Mouse (Mus musculus): ENCODE data around the gene Rpl22. TPM values are rescaled to one million over a fixed set of nuclear protein-coding genes. Genes with fewer than 3 reads are reported as not detected.

Rpl22 gene
- polyA plus RNA-seq, 1 experiment from 2014 or later = 448 TPM

DNA sequence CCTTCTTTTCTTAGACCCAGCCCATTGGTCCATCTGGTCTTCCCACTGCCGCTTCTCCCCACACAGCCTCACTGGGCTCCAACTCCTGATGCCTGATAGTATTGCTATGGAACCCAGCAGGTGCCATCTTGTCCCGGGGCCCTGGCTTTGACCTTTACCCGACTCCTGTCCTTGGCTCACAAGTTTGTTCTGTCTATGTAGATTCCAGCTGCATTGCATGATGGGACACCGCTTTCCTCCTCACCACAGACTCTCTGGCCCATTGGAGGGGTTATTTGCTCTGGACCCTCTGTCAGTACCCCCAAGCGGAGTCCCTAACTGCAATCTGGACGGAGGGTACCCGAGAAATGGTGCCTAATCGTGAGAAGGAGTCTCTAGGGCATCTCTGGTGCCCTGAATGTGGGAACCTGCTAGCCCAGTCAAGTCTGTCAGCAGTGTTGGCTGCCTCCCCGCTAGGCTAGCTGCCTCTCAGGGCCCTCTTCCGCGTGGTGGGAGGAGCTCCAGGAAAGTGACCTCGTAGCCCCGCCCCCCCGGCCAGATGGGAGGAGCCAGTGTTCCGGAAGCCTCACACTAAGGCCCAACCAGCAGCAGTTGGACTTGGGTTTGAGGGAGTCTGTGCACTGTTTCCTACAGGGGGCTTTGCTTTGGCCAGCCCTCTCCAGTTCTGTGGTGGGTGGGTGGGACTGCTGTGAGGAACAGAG lies 15.2 kb downstream of the Rpl22 start:
- no peak overlapping the region for H3K4me2 ChIP-seq
- 35% methylated on average over 15 of the region's 15 CpGs for WGBS
- no peak overlapping the region for H3K27ac ChIP-seq
- no peak overlapping the region for H3K9ac ChIP-seq (replicated peaks)
- no peaks in the 10 kb centered on the region for H3K9me3 ChIP-seq
- peaks cover 88% of the 10 kb centered on the region for H3K27me3 ChIP-seq
- H3K36me3 ChIP-seq = peaks cover 5% of the 10 kb centered on the region
- peaks cover 16% of the 10 kb centered on the region for H3K4me1 ChIP-seq (replicated peaks)
- no peak for ATAC-seq (ENCODE audit: insufficient number of reproducible peaks, insufficient read depth, low FRiP score, low TSS enrichment, low read depth)
- no peak overlapping the region for H3K4me3 ChIP-seq (replicated peaks)

DNA sequence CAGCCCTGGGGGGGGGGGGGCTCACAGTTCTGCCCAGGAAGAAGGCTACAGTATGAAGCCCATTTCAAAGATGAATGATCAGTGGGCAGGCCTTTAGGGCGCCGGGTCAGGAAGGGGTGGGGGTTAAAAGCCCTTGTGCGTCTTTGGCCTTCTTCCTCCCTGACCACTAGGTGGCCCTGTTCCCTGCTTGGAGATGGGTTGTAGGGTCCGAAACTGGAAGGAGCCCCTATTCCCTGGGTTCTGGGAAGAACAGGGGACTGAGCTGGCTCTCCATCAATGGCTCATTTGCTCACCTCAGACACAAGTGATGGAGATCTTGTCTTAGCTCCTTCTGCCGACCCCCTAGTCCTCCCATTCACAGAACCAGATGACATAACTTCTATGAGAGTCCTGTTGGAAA lies 17.8 kb downstream of the Rpl22 start:
- no peaks in the 10 kb centered on the region for H3K9me3 ChIP-seq
- ATAC-seq (ENCODE audit: insufficient number of reproducible peaks, insufficient read depth, low FRiP score, low TSS enrichment, low read depth) = no peak
- H3K4me2 ChIP-seq = no peak overlapping the region
- no peak overlapping the region for H3K4me3 ChIP-seq (replicated peaks)
- WGBS = 20% methylated on average over 5 of the region's 5 CpGs
- H3K27me3 ChIP-seq = peaks cover 77% of the 10 kb centered on the region
- no peak overlapping the region for H3K9ac ChIP-seq (replicated peaks)
- no peak overlapping the region for H3K27ac ChIP-seq
- no peaks in the 10 kb centered on the region for H3K36me3 ChIP-seq
- H3K4me1 ChIP-seq (replicated peaks) = peaks cover 16% of the 10 kb centered on the region

DNA sequence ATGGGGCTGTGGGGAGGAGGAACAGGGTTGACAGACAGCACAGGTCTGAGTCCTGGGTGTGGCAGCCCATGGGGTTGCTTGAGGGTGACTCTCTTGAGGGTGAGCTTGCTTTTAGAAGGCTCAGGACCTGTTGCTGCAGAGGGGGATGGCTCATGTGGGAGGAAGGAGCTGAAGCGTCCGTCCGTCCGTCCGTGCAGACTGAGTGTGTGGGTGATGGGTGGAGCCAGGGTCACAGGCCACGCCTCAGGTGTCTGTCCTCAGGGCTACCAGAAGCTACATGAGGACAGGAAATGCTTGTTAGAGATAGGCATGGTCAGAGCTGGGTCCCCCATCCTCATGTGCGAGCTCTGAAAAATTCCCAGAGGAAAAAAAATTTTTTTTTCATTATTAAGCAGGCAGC lies 19.1 kb downstream of the Rpl22 start:
- no peak overlapping the region for H3K27ac ChIP-seq
- no peaks in the 10 kb centered on the region for H3K9me3 ChIP-seq
- no peak overlapping the region for H3K9ac ChIP-seq (replicated peaks)
- H3K4me1 ChIP-seq (replicated peaks) = peaks cover 4% of the 10 kb centered on the region
- H3K27me3 ChIP-seq = peaks cover 77% of the 10 kb centered on the region
- H3K36me3 ChIP-seq = no peaks in the 10 kb centered on the region
- no peak overlapping the region for H3K4me2 ChIP-seq
- no peak overlapping the region for H3K4me3 ChIP-seq (replicated peaks)
- no peak for ATAC-seq (ENCODE audit: insufficient number of reproducible peaks, insufficient read depth, low FRiP score, low TSS enrichment, low read depth)
- 53% methylated on average over 7 of the region's 7 CpGs for WGBS

DNA sequence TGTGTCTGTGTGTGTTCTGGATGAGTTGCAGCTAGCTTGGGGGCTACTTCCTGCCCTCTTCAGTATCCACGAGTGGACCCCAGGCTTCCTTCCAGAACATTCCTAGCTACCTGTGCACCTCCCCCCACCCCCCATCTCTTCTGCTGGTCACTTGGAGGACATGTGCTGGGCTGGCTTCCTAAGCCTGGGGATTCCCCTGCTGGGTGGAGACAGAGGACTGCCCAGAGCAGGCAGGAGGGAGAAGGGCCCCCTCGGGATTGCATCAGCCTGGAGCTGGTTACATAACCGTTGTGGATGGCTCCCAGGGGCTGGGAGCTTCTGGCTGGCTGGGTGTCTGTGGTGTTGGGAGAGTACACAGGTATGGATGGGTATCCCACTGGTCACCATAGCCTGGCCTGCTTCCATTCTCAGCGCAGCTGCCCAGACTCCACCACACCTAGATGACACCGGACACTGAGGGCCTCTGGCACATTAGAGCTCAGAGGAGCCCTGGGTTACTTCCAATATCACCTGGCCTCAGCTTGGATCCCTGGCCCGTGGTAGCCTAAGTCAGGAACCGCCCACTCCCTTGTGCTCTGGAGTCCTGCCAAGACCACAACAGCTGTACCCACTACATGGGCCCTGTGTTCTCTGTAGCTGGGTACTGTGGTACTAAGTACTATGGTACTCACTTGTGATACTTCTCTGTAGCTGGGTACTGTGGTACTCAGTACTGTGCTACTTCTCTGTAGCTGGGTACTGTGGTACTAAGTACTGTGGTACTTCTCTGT lies 19.8 kb downstream of the Rpl22 start:
- H3K4me3 ChIP-seq (replicated peaks) = no peak overlapping the region
- no peaks in the 10 kb centered on the region for H3K9me3 ChIP-seq
- WGBS = 58% methylated on average over 7 of the region's 7 CpGs
- no peak for ATAC-seq (ENCODE audit: insufficient number of reproducible peaks, insufficient read depth, low FRiP score, low TSS enrichment, low read depth)
- no peak overlapping the region for H3K27ac ChIP-seq
- no peaks in the 10 kb centered on the region for H3K36me3 ChIP-seq
- H3K4me1 ChIP-seq (replicated peaks) = peaks cover 6% of the 10 kb centered on the region
- H3K4me2 ChIP-seq = no peak overlapping the region
- H3K9ac ChIP-seq (replicated peaks) = no peak overlapping the region
- H3K27me3 ChIP-seq = peaks cover 77% of the 10 kb centered on the region

DNA sequence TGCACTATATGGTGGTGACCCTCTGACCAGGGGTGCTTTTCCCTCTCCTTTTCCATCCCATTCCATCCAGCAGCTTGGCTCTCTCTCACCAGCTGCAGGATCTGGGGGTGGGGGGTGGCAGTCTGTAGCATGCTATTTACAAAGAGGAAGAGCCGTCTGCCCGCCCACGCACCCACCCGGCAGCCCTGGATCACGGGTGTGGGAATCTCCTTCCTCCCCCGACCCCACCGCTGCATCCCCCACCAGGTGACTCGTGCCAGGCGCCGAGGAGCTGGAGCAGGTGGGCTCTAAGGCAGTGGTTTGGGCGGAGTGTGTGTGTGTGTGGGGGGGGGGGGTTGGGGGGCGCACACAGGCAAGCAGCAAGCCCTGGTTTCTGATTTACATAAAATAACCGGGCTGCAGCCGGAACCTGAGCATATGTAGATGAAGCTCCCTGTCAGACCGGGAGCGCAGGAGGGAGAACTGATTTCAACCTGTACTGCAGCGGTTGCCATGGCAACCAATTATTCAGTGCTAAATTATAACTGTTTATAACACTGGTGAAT lies 24.4 kb downstream of the Rpl22 start:
- H3K9me3 ChIP-seq = no peaks in the 10 kb centered on the region
- ATAC-seq (ENCODE audit: insufficient number of reproducible peaks, insufficient read depth, low FRiP score, low TSS enrichment, low read depth) = no peak
- peaks cover 69% of the 10 kb centered on the region for H3K27me3 ChIP-seq
- H3K4me1 ChIP-seq (replicated peaks) = peaks cover 6% of the 10 kb centered on the region
- no peak overlapping the region for H3K4me2 ChIP-seq
- no peaks in the 10 kb centered on the region for H3K36me3 ChIP-seq
- no peak overlapping the region for H3K4me3 ChIP-seq (replicated peaks)
- no peak overlapping the region for H3K27ac ChIP-seq
- WGBS = 8% methylated on average over 15 of the region's 17 CpGs
- H3K9ac ChIP-seq (replicated peaks) = no peak overlapping the region

DNA sequence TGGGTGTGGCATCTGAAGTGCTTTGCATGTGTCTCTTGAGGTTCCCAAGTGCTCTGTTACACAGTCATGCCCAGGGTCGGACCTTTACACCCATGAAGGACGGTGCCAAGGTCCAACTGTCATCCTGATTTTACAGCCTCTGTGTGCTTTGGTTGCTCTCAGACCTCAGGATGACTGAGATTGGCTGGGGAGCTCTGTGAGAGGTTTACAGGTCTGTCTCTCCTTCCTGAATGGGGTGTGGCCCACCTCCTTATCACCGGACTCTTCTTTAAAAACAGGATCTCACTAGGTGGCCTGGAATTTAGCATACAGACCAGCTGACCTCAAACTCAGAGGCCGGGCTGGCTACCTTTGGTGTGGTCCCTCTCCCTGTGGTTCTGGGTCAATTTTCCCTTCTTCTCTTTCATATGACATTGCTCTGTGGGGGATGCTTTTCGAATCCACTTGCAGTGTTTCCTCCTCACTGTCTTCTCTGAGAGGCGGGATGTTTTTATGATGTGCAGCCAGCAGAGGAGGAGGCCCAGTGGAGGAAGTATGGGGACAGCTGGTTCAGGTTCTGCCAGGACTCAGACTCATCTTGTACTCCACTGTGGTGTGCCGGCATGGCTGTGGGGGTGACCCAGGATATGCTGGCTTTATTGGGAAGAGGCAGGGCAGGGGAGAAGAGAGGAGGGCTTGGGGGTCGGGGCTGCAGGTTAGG lies 25.3 kb downstream of the Rpl22 start:
- 29% methylated on average over 8 of the region's 8 CpGs for WGBS
- no peaks in the 10 kb centered on the region for H3K9me3 ChIP-seq
- no peak overlapping the region for H3K4me2 ChIP-seq
- ATAC-seq (ENCODE audit: insufficient number of reproducible peaks, insufficient read depth, low FRiP score, low TSS enrichment, low read depth) = no peak
- no peak overlapping the region for H3K27ac ChIP-seq
- H3K36me3 ChIP-seq = no peaks in the 10 kb centered on the region
- H3K9ac ChIP-seq (replicated peaks) = no peak overlapping the region
- peaks cover 6% of the 10 kb centered on the region for H3K4me1 ChIP-seq (replicated peaks)
- no peak overlapping the region for H3K4me3 ChIP-seq (replicated peaks)
- peaks cover 69% of the 10 kb centered on the region for H3K27me3 ChIP-seq

DNA sequence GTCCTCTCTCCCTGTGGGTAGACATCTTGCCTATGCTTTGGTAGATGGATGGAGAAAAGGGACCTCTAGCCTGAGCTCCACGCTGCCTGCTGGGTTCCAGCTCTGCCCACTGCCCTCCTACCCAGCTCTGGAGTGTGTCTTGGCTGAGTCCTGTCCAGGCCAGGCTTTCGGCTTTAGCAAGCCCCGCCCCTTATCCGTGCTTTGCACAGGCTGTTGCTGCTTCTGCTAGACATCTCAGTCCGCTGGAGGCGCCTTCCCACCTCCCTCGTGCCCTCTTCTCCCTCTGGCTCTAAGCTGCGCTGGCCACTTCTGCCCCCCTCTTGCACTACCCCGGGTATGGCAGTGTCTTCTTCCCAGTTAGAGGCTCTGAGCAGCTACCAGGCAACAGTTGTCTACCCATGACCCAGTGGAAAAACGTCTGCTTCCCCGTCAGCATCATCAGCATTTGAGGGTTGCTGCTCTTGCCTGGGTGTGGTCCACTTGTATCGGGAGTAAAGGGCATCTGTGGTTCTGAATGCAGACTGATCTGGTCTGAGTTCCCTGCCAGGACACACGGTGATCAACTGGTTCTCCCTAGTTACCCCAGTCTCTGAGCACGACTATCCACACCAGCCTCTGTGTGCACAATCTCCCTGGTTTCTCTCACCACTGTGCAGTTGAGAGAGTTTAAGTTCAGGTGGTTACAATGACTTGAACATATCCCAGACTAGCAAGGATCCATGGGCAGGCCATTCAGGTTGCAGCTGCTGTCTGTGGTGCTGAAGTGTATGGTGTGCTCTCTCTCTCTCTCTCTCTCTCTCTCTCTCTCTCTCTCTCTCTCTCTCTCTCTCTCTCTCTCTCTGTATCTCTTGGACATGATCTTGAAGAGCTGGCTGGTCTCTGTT lies 26.1 kb downstream of the Rpl22 start:
- H3K4me3 ChIP-seq (replicated peaks) = no peak overlapping the region

DNA sequence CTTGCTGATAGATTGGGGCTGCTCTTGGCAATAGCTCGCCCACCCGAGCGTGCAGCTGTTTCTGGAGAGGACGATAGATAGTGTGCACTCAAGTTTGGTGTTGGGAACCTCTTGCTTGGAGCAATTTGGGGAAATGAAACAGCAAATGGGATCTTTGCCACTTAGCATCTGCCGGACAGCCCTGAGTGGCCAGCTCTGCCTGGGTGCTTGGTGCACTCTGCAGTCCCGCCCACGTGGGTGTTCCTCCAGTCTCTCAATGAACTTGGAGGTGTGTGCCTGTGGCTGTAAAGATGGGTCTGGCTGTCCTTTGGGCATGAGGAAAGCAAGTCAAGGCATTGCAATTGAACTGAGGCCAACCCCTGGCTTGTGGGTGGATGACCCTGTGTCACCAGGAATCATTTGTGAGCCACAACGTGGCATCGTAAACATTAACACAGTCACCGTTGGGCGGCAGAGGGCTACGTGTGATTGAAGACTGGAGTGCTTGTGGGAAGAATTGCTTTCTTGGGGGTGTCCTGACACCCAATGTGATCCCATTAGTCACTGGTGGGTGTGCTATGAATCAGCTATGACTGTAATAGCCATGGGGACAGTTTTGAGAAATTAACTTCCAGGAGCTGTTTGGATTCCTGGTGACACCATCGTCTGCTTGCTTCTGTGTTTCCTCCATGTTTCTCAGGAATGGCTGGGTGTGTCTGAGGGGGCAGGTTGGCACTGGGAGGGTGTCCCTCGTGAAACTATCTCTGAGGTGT lies 28.5 kb downstream of the Rpl22 start:
- Histone ChIP-seq H3K9me3 (no peaks in the 10 kb centered on the region), H3K4me3 (replicated peaks) (no peak overlapping the region), H3K4me1 (replicated peaks) (peaks cover 6% of the 10 kb centered on the region), H3K4me2 (no peak overlapping the region), H3K9ac (replicated peaks) (no peak overlapping the region), H3K36me3 (no peaks in the 10 kb centered on the region), H3K27me3 (peaks cover 66% of the 10 kb centered on the region), H3K27ac (no peak overlapping the region)
- WGBS = 74% methylated on average over 14 of the region's 14 CpGs
- ATAC-seq (ENCODE audit: insufficient number of reproducible peaks, insufficient read depth, low FRiP score, low TSS enrichment, low read depth) = no peak

More for the DNA sequence above, 26.1 kb downstream of the Rpl22 start:
- Histone ChIP-seq H3K4me2 (no peak overlapping the region), H3K4me1 (replicated peaks) (peaks cover 6% of the 10 kb centered on the region), H3K27ac (no peak overlapping the region), H3K9ac (replicated peaks) (no peak overlapping the region), H3K36me3 (no peaks in the 10 kb centered on the region), H3K27me3 (peaks cover 69% of the 10 kb centered on the region), H3K9me3 (no peaks in the 10 kb centered on the region)
- WGBS = 23% methylated on average over 14 of the region's 14 CpGs
- no peak for ATAC-seq (ENCODE audit: insufficient number of reproducible peaks, insufficient read depth, low FRiP score, low TSS enrichment, low read depth)

DNA sequence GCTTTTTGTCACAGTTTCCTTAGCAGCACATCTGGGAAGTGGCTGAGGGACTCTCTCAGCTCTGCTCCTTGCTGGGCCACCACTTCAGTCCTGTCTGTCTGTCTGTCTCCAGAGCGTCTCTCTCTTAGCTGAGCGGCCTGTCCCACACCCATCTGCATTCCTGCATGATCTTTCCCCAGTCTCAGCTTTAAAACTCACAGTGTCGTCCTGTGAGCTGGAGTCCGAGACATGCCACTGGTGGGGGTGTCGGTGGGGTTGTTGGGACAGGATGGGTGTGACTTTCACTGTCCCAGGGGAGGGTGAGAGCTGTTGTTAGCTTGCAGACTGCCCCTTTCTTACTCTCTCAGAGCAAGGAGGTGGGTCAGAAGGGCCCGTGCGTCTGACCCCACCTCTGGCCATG lies 30.1 kb downstream of the Rpl22 start:
- Histone ChIP-seq H3K27ac (no peak overlapping the region), H3K4me2 (no peak overlapping the region), H3K9me3 (no peaks in the 10 kb centered on the region), H3K9ac (replicated peaks) (no peak overlapping the region), H3K27me3 (peaks cover 66% of the 10 kb centered on the region), H3K4me3 (replicated peaks) (no peak overlapping the region), H3K36me3 (no peaks in the 10 kb centered on the region), H3K4me1 (replicated peaks) (no peaks in the 10 kb centered on the region; the same call in 1 of the 2 replicates)
- WGBS = 79% methylated on average over 7 of the region's 7 CpGs
- ATAC-seq (ENCODE audit: insufficient number of reproducible peaks, insufficient read depth, low FRiP score, low TSS enrichment, low read depth) = no peak

DNA sequence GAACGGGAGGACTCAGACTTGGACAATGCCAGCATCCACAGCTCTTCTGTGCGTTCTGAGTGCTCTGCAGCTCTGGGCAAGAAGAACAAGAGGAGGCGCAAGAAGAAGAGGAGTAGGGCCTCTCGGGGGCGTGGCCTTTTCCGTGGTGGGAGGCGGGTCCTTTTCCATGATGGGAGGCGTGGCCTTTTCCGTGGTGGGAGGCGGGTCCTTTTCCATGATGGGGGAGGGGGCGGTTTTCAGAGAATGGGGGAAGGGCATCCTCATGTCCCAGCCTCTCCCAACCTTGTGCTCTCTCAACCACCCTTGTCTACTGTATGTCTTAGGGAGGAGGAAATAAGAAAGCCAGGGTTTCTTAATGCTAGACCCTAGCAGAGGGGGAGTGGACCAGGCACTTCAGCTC lies 34.2 kb downstream of the Rpl22 start:
- Histone ChIP-seq H3K4me2 (no peak overlapping the region), H3K4me1 (replicated peaks) (no peaks in the 10 kb centered on the region; the same call in 1 of the 2 replicates), H3K27ac (no peak overlapping the region), H3K9me3 (no peaks in the 10 kb centered on the region), H3K36me3 (no peaks in the 10 kb centered on the region), H3K4me3 (replicated peaks) (no peak overlapping the region), H3K27me3 (peaks cover 63% of the 10 kb centered on the region), H3K9ac (replicated peaks) (no peak overlapping the region)
- WGBS = 9% methylated on average over 11 of the region's 11 CpGs
- ATAC-seq (ENCODE audit: insufficient number of reproducible peaks, insufficient read depth, low FRiP score, low TSS enrichment, low read depth) = no peak
